Mouse (Mus musculus) limb, embryonic 11.5 days (tissue): ENCODE data around the gene Spata5. TPM values are rescaled to one million over a fixed set of nuclear protein-coding genes. Genes with fewer than 3 reads are reported as not detected.

Experiments
- ATAC-seq: fragments of 200-750 bp; cut with Nextera tagmentation; 2 replicates; pipeline ENCODE4 v1.8.0; 2017; ENCODE audit warnings: low read depth; ENCODE audit not compliant: insufficient number of reproducible peaks, low FRiP score, low TSS enrichment
- DNase-seq: peaks from one replicate; pipeline ENCODE4 v3.0.0-alpha.2; 2015; ENCODE audit warnings: low spot score
- H3K27ac ChIP-seq: fragments of 300-500 bp; sonication (generic); replicated peaks from 2 replicates; pipeline ENCODE4 v1.5.1; 2014; ENCODE audit warnings: low read depth, mild to moderate bottlenecking, low read length
- H3K27me3 ChIP-seq: fragments of 300-500 bp; sonication (generic); 2 replicates; pipeline ENCODE4 v1.6.1; 2014; ENCODE audit warnings: mild to moderate bottlenecking, low read length, mixed read lengths; ENCODE audit not compliant: control insufficient read depth, insufficient read depth
- H3K36me3 ChIP-seq: fragments of 300-500 bp; sonication (generic); 2 replicates; pipeline ENCODE4 v1.6.1; 2014; ENCODE audit warnings: mild to moderate bottlenecking, low read length, moderate library complexity, mixed read lengths; ENCODE audit not compliant: control insufficient read depth, insufficient read depth
- H3K4me1 ChIP-seq: fragments of 300-500 bp; sonication (generic); 2 replicates; pipeline ENCODE4 v1.6.1; 2014; ENCODE audit warnings: low read length, mixed read lengths; ENCODE audit not compliant: control insufficient read depth, insufficient read depth
- H3K4me2 ChIP-seq: fragments of 300-500 bp; sonication (generic); 2 replicates; pipeline ENCODE4 v1.6.1; 2014; ENCODE audit warnings: low read depth, mild to moderate bottlenecking, moderate library complexity; ENCODE audit not compliant: severe bottlenecking
- H3K4me3 ChIP-seq: fragments of 300-500 bp; sonication (generic); 2 replicates; pipeline ENCODE4 v1.5.1; 2014; ENCODE audit warnings: low read depth, low read length
- H3K9ac ChIP-seq: fragments of 300-500 bp; sonication (generic); 2 replicates; pipeline ENCODE4 v1.6.1; 2014; ENCODE audit warnings: mild to moderate bottlenecking, low read length
- H3K9me3 ChIP-seq: fragments of 300-500 bp; sonication (generic); 2 replicates; pipeline ENCODE4 v1.6.1; 2016; ENCODE audit warnings: low read length; ENCODE audit not compliant: control insufficient read depth
- WGBS: fragments of 180-500 bp; shearing (Covaris S2); extraction: QIAGEN DNeasy Blood & Tissue Kit; methylation state at CpG from one replicate; pipeline ENCODE4 v1.1.7; 2014; 5-methylcytosine and 5-hydroxymethylcytosine counted together
- polyA plus RNA-seq: library from polyadenylated mRNA; unstranded; fragments of >200 nt; fragmentation: Nextera tagmentation; extraction: Ambion mirVana; gene quantifications from 2 replicates; pipeline ENCODE4 v1.2.1, GENCODE M21; 2014

Gene Spata5
- polyA plus RNA-seq, 1 experiment from 2014 or later, result 51.4 TPM

DNA sequence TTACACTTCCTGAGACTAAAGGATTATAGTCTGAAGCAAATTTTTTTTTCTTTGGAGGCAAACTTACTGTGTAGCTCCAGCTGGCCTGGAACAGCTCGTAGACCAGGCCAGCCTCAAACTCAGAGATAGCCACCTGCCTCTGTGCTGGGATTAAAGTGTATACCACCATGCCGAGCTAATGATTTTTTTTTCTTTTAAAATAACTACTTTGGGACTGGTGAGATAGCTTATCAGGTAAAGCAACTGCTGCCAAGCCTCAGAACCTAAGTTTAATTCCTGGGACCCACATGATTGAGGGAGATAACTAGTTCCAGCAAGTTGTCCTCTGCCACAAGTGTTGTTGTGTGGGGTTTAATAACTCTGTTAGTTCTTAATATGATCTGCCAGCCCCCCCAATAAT lies 139.6 kb downstream of the Spata5 start:
- no peak overlapping the region for H3K27ac ChIP-seq
- no peak overlapping the region for H3K4me2 ChIP-seq
- no peak for ATAC-seq
- DNase-seq, result no peak
- 86% methylated on average over 2 of the region's 2 CpGs for WGBS
- H3K27me3 ChIP-seq, result no peaks in the 10 kb centered on the region
- H3K9me3 ChIP-seq, result no peaks in the 10 kb centered on the region
- H3K4me1 ChIP-seq, result 0 out of 2 replicates have a peak, but pooled peaks cover 3% of the 10 kb centered on the region
- H3K9ac ChIP-seq, result no peak overlapping the region
- no peaks in the 10 kb centered on the region for H3K36me3 ChIP-seq
- H3K4me3 ChIP-seq, result no peak overlapping the region

DNA sequence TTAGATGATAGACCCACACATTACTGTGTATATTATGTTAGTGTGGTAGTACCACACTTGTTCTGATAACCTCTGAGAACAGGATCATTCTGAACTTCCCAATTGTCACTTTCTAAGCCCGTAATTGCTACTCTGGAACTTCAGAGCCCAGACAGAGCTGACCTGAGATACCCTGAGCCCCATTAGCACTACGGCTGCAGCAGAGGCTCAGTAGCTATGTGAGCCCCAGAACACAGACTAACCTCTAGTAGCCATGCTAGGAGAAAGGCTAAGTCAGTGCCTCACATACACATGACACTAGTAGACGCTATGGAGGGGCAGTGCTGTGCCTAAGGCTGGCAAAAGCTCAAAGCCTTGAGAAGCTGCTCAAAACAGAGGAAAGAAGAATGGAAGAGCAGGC lies 141.8 kb downstream of the Spata5 start:
- DNase-seq (no peak), ATAC-seq (no peak)
- no peak overlapping the region for H3K4me2 ChIP-seq
- H3K4me3 ChIP-seq, result no peak overlapping the region
- no peaks in the 10 kb centered on the region for H3K9me3 ChIP-seq
- 0 out of 2 replicates have a peak, but pooled peaks cover under 1% of the 10 kb centered on the region for H3K4me1 ChIP-seq
- H3K9ac ChIP-seq, result no peak overlapping the region
- H3K27me3 ChIP-seq, result no peaks in the 10 kb centered on the region
- no peaks in the 10 kb centered on the region for H3K36me3 ChIP-seq
- no peak overlapping the region for H3K27ac ChIP-seq
- 83% methylated on average over 3 of the region's 3 CpGs for WGBS

- no peak overlapping the region for H3K9ac ChIP-seq
- H3K4me2 ChIP-seq, result no peak overlapping the region
- 95% methylated on average over 6 of the region's 6 CpGs for WGBS
- H3K27me3 ChIP-seq, result no peaks in the 10 kb centered on the region
- ATAC-seq, result no peak
- H3K27ac ChIP-seq, result no peak overlapping the region
- DNase-seq, result no peak
- H3K4me1 ChIP-seq, result peaks cover 6% of the 10 kb centered on the region
- no peak overlapping the region for H3K4me3 ChIP-seq
- H3K36me3 ChIP-seq, result no peaks in the 10 kb centered on the region
- H3K9me3 ChIP-seq, result no peaks in the 10 kb centered on the region
These were observed 146.4 kb downstream of the Spata5 start for GRCm38 (mm10) chr3:37566097-37566496.

DNA sequence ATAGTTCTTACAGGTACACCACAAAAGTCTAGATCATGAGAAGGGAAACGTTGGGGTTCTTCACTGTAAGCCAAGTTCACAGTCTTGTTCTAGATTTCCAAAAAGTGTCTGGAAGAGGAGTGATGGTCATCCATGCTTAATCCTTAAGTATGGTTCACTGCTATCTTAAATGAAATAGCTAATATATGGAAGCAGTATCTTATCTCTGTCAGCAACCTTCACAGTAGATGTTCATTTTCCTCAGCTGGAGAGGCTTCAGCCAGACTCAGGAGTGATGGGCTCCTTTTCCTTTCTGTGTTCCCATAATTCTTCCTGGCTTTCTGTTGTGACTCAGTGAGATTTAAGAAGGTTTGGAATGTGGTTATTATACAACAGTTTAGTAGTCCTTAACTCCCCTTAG lies 147.8 kb downstream of the Spata5 start:
- WGBS, result 89% methylated on average over 1 of the region's 1 CpGs
- H3K9ac ChIP-seq, result no peak overlapping the region
- no peak overlapping the region for H3K27ac ChIP-seq
- no peaks in the 10 kb centered on the region for H3K27me3 ChIP-seq
- H3K36me3 ChIP-seq, result no peaks in the 10 kb centered on the region
- no peak overlapping the region for H3K4me3 ChIP-seq
- H3K4me1 ChIP-seq, result peaks cover 10% of the 10 kb centered on the region
- ATAC-seq (no peak), DNase-seq (no peak)
- no peaks in the 10 kb centered on the region for H3K9me3 ChIP-seq
- H3K4me2 ChIP-seq, result no peak overlapping the region

- Histone ChIP-seq H3K4me2 (no peak overlapping the region), H3K4me3 (no peak overlapping the region), H3K36me3 (no peaks in the 10 kb centered on the region), H3K4me1 (peaks cover 10% of the 10 kb centered on the region), H3K9ac (no peak overlapping the region), H3K27ac (no peak overlapping the region), H3K9me3 (no peaks in the 10 kb centered on the region), H3K27me3 (no peaks in the 10 kb centered on the region)
- no peak for ATAC-seq
- DNase-seq, result no peak
- 69% methylated on average over 1 of the region's 1 CpGs for WGBS
These were observed 149.1 kb downstream of the Spata5 start for GRCm38 (mm10) chr3:37568780-37569179.

DNA sequence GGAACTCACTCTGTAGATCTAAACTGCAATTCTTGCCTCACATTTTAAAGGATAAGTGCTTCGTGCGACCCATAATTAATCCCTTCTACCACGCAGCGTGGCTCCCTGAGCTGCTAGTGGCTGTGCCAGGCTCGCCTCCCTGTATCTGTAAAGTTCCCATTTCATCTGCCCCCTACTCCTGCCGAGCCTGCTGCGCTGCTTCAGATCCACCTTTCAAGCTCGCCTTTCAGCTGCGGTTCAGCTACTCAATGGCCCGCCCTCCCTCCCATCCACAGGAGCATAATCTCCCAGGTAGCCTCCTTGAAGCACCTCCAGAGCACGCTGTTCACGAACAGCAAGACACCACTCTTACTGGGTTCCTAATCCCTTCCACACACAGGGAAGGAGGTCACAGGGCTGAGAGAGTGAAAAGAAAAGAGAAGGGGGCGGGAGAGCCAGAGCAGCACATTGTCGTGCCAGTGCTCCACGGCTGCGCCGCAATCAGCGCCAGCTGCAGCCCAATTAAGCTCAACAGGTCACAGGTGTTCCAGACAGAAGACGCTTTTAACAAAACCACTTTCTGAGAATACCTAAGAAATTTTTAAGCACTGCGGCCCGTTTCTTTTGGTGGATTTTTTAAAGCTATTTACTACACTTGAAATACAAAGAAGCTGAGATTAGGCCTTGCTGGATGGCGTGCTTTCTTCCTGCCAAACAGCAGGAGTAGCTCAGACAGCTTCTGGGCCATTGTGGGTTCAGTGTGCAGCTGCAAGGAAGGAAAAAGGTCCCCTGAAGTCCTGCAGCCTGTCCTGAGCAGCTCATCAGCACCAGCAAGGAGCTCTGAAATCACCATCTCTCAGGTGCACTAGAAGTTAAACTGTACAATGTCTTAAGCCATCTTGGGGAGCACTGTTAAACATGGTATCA lies 150.2 kb downstream of the Spata5 start:
- no peak for ATAC-seq
- WGBS, result 35% methylated on average over 22 of the region's 22 CpGs

DNA sequence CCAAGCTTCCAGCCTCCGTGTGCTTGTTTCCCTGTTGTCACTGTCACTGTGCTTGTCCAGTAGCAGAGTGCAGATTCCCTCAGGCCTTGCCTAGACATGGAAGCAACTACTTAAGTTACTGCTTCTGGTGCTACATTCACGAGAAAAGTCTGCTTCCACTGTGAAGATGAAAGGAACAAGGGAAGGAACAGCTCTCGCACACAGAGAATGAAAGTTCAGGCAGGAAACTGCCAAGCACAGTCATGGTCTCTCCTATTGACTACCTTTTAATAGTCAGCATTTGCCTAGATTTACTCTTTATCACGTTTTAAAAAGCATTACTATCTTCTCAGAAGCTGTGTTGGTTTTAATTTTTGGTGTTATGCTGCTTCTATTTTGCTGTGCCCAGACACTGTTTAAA lies 151.9 kb downstream of the Spata5 start:
- Histone ChIP-seq H3K4me3 (no peak overlapping the region), H3K9ac (no peak overlapping the region), H3K4me1 (peaks cover 10% of the 10 kb centered on the region), H3K36me3 (no peaks in the 10 kb centered on the region), H3K27me3 (no peaks in the 10 kb centered on the region), H3K4me2 (no peak overlapping the region), H3K9me3 (no peaks in the 10 kb centered on the region), H3K27ac (no peak overlapping the region; the same call in 1 of the 2 replicates)
- WGBS, result 40% methylated on average over 4 of the region's 4 CpGs
- ATAC-seq (no peak), DNase-seq (no peak)

More for the DNA sequence above, 150.2 kb downstream of the Spata5 start:
- Histone ChIP-seq H3K4me1 (peaks cover 10% of the 10 kb centered on the region), H3K27me3 (no peaks in the 10 kb centered on the region), H3K36me3 (no peaks in the 10 kb centered on the region), H3K9me3 (no peaks in the 10 kb centered on the region), H3K4me2 (0 out of 2 replicates have a peak overlapping the region, but pooled peaks have one; percentile 4), H3K27ac (0 out of 2 replicates have a peak overlapping the region, but pooled peaks have one; percentile 32), H3K4me3 (no peak overlapping the region), H3K9ac (no peak overlapping the region)
- peak; percentile 56 for DNase-seq

GRCm38 (mm10) chr3:37572066-37572465 lies 152.4 kb downstream of the Spata5 start:
- no peaks in the 10 kb centered on the region for H3K36me3 ChIP-seq
- no peak overlapping the region for H3K9ac ChIP-seq
- WGBS, result 78% methylated on average over 6 of the region's 6 CpGs
- no peak overlapping the region for H3K4me2 ChIP-seq
- H3K4me1 ChIP-seq, result peaks cover 10% of the 10 kb centered on the region
- no peak overlapping the region for H3K27ac ChIP-seq
- ATAC-seq, result no peak
- H3K4me3 ChIP-seq, result no peak overlapping the region
- H3K9me3 ChIP-seq, result no peaks in the 10 kb centered on the region
- no peaks in the 10 kb centered on the region for H3K27me3 ChIP-seq
- DNase-seq, result no peak
